Mouse (Mus musculus) gastrocnemius, postnatal 4 days (tissue): Measurements from ENCODE around the gene Mmp15. TPM values are rescaled to one million over a fixed set of nuclear protein-coding genes. Genes with fewer than 3 reads are reported as not detected.
"Not testable (repeated sequence)": the region's sequence is repeated elsewhere in the genome, so short reads cannot be mapped to it uniquely, and the experiment has no call there.

Source experiments
- DNase-seq, 2 experiments: peaks; one replicate each; pipeline ENCODE4 v3.0.0; 2021 to 2022; ENCODE audit warnings: low spot score in 2 of 2, mixed read lengths in 2 of 2
- total RNA-seq, 2 experiments: library from RNA; stranded (reverse); gene quantifications; 2 replicates each; pipeline ENCODE4 v1.2.3; 2021

Gene Mmp15
- total RNA-seq, 2 experiments from 2014 or later = 51.0 to 54.5 TPM

- no peak for DNase-seq
These were observed 24.4 kb downstream of the Mmp15 start for GRCm38 (mm10) chr8:95376309-95376999.

GRCm38 (mm10) chr8:95377101-95377500 lies 25.0 kb downstream of the Mmp15 start:
- DNase-seq = no peak

GRCm38 (mm10) chr8:95377863-95378291 lies 25.8 kb downstream of the Mmp15 start:
- DNase-seq = no peak

GRCm38 (mm10) chr8:95378928-95379327 lies 26.9 kb downstream of the Mmp15 start:
- DNase-seq = not testable (repeated sequence)

- DNase-seq = no peak
These were observed 28.9 kb downstream of the Mmp15 start for GRCm38 (mm10) chr8:95380953-95381352.

GRCm38 (mm10) chr8:95381595-95381994 lies 29.5 kb downstream of the Mmp15 start:
- DNase-seq = no peak

- no peak for DNase-seq
These were observed 32.4 kb downstream of the Mmp15 start for GRCm38 (mm10) chr8:95384501-95384900.

- DNase-seq = no peak
These were observed 34.0 kb downstream of the Mmp15 start for GRCm38 (mm10) chr8:95386037-95386436.

GRCm38 (mm10) chr8:95387221-95387620 lies 35.2 kb downstream of the Mmp15 start:
- no peak for DNase-seq

- DNase-seq = no peak
These were observed 35.9 kb downstream of the Mmp15 start for GRCm38 (mm10) chr8:95387936-95388335.

- DNase-seq = no peak
These were observed 38.2 kb downstream of the Mmp15 start for GRCm38 (mm10) chr8:95390312-95390711.

- no peak for DNase-seq
These were observed 39.0 kb downstream of the Mmp15 start for GRCm38 (mm10) chr8:95391101-95391500.

- no peak for DNase-seq
These were observed 40.5 kb downstream of the Mmp15 start for GRCm38 (mm10) chr8:95392604-95393003.

GRCm38 (mm10) chr8:95395186-95395918 lies 43.3 kb downstream of the Mmp15 start:
- DNase-seq = no peak

GRCm38 (mm10) chr8:95396752-95397151 lies 44.7 kb downstream of the Mmp15 start:
- no peak for DNase-seq

- DNase-seq = no peak
These were observed 45.1 kb downstream of the Mmp15 start for GRCm38 (mm10) chr8:95397201-95397600.

GRCm38 (mm10) chr8:95399131-95399530 lies 47.1 kb downstream of the Mmp15 start:
- DNase-seq = no peak

GRCm38 (mm10) chr8:95401091-95401490 lies 49.0 kb downstream of the Mmp15 start:
- no peak for DNase-seq

- DNase-seq = no peak
These were observed 57.5 kb downstream of the Mmp15 start for GRCm38 (mm10) chr8:95409518-95409917.

- peak in 1 of 2 experiments; percentile 40 for DNase-seq
These were observed 59.4 kb downstream of the Mmp15 start for GRCm38 (mm10) chr8:95411309-95411972.

GRCm38 (mm10) chr8:95422193-95422810 lies 70.2 kb downstream of the Mmp15 start:
- DNase-seq = no peak
